Mouse (Mus musculus) layer of hippocampus, adult 8-10 months (tissue): ENCODE measurements around the gene Ankrd33b. TPM values are rescaled to one million over a fixed set of nuclear protein-coding genes. Genes with fewer than 3 reads are reported as not detected.

Experiments
- DNase-seq, 2 experiments: peaks; one replicate each; pipeline ENCODE4 v3.0.0; 2022; ENCODE audit warnings: low spot score in 2 of 2
- total RNA-seq, 4 experiments: library from RNA; stranded (reverse); gene quantifications; 2 replicates each; pipeline ENCODE4 v1.2.4; 2022

Ankrd33b gene
- total RNA-seq, 4 experiments from 2014 or later, result 60.2 to 64.2 (median 61.8) TPM

DNA sequence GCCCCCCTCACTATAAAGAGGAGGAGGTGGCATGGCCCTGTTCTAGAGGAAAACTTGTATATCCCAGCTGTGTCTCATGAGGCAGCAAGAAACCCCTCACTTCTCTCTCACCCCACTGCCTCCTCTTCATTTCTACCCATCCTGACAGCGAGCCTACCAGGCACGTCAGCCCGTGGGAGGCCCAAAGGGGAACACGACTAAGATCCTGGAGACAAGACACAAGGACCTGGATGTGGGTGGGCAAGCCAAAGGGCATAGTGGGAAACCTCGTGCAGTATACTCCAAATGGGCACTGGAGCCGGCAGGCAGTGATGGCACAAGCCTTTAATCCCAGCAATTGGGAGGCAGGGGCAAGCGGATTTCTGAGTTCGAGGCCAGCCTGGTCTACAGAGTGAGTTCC is 1.0 kb upstream of the Ankrd33b start:
- DNase-seq, result no peak

DNA sequence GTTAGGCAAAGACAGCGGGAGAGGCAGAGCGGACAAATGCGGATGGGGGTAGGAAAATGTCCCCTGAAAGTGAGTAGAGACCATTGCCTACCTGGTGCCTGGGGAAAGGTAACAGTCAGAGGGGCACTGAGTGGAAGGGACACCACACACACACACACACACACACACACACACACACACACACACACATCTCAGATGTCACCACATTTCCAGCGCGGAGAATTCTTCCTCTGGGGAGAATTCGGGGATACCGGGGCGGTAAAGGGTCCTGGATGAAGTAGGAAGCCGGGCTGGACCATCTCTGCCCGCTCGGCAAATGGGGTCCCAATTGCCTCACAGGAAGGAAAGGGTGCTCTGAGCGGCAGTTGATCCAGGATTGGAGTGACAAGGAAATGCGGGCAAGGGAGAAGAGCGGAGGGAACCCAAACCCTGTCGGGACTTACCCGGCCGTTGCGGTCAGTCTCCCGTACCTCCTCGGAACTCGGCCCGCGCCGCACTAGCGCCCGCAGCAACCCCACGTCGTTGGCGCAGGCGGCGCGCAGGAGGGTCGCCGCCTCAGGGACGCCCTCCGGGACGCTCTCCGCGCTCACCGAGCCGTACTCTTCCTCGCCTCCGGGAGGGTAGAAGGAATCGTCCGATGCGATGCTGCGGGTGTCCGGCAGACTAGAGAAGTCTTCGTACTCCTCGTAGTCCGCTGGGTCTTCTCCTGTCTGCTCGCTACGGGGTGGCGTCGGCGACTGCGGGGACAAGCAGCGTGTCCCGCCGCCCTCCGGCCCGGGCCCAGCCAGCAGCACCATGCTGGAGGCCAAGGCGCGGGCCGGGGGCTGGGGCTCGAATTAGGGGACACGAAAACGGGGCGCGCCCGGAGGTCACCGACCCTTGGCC is 688 bp downstream of the Ankrd33b start:
- DNase-seq, result no peak

DNA sequence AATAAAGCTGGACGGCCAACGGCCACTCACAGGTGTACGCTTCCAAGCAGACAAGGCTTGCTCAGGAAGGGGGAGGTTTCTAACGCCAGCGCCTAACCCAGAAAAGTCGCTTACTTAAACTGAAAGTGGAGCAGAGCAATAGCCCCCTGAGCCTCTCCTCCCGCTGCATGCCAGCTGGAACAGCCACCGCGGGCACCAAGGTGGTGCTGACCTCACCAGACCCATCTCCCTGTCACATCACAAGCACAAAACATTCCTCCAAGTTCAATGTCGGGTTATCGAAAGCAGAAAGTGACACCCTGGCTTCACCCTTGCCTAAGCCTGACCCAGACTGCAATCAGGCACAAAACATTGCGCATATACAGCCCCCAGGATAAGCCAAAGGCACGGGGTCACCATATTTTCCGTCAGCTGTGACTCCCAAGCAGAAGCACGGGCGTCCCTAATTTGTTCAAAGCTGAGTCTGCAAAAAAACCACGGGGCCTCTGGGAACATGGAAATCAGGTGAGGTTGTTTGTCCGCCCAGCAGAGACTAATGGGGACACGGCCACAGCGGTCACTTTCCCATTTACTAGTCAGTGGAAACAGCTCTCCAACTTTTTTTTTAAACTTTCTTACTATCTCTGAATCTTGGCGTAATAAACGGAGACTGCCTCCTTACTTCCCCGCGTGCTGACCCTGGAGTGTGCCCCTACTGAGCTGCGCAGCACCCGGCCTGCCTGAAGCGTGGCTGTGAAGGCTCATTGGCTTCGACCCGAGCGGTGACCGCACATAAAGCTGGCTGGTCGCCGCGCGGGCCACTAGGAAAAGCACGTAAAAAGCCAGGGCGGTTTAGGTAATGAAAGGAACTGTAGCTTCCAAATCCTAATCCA is 1.6 kb downstream of the Ankrd33b start:
- no peak for DNase-seq

- DNase-seq, result no peak
Measured at GRCm38 (mm10) chr15:31365041-31365719, 2.3 kb downstream of the Ankrd33b start.

DNA sequence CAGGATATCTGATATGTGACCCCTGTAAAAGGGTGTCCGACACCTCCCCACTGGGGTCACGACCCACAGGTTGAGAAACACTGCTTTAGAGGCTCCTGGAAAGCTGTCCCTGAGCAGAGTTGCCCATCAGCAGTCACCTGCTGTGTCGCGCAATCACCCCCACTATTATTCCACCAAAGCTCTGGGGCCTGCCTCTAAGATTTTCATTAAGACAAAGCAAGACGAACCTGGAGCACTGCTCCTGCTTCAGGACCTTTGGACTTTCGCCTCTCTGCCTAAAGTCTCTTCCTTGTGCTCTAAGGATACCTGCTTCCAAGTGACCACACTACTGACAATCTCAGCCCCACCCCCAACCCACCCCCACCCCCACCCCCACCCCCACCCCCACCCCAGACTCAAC is 3.1 kb downstream of the Ankrd33b start:
- no peak for DNase-seq

DNA sequence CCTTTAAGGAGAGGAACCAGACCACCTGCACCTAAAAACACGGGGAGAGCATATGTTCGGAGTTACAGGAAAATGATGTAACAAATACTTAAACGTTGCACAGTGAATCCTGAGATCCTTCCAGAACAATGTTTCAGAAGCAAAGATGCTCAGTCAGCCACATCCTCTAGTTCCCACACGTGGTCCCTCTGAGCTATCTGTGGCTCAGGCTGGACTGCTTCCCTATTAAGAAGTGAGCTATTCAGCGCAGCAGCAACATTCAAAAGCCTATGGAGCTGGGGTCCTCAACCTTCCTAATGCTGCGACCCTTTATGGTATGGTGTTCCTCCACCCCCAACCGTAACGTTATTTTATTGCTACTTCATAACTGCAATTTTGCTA is 3.6 kb downstream of the Ankrd33b start:
- DNase-seq, result no peak

- DNase-seq, result no peak
Measured at GRCm38 (mm10) chr15:31363241-31363980, 4.1 kb downstream of the Ankrd33b start.

DNA sequence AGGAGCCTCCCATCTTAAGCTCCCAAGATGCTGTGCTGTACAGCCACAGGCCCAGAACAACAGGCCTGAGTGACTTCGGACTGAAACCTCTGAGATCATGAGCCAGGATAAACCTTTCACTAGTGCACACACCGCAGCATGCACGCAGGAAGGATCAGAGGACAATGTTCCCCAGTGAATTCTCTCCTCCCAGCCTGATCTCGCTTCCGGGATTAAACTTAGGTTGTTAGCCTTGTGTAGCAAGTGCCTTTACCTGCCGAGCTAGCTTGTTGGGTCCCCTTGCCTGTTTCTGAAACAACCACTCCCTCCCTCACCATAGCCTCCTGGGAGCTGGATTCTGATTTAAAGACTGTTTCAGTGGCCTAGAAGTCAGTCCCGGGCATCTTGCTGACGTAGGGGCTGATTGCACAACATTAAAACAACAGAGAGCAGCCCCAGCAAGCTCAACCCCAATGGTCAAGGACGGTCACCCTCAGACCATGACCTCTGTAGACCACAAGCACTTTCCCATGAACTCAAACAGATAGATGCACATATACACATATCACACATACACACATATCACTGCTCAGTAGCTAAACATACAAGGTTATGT is 6.2 kb downstream of the Ankrd33b start:
- DNase-seq, result no peak

DNA sequence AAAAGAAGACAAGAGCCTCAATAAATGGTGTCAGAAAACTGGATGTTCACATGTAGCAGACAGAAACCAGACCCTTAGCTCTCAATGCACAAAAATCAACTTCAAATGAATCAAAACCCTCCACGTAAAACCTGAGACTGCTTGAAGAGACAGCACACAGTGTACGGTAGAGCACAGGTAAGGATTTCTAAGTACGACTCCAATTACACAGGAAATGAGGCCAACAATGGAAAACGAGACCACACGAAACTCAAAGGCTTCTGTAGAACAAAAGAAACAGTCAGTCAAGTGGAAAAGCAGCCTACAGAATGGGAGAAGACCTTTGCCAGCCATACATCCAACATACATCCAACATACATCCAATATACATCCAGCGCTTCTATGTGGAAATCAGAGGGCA is 6.9 kb downstream of the Ankrd33b start:
- DNase-seq, result no peak

- DNase-seq, result no peak
Measured at GRCm38 (mm10) chr15:31359805-31360204, 7.7 kb downstream of the Ankrd33b start.

GRCm38 (mm10) chr15:31352494-31353279 is 14.8 kb downstream of the Ankrd33b start:
- DNase-seq, result no peak

GRCm38 (mm10) chr15:31349810-31350341 is 17.6 kb downstream of the Ankrd33b start:
- DNase-seq, result no peak

DNA sequence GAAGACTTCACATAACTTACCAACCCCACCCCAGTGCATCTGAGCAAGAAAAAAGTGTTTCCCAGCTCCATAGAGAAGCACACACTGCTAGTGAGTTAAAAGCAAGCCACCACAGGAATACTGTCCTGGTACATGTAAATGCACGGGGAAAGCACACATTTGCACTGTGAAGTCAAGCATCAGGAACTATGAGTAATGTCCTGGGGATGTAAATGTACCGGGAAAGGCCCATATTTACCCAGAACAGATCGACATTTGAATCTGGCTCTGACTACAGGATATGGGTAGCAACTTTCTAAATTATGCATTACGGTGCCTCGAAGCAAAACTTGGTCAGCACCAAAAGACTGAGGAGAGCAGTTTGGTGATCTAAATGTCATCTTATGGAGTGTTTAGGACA is 18.5 kb downstream of the Ankrd33b start:
- no peak for DNase-seq

GRCm38 (mm10) chr15:31348241-31348640 is 19.3 kb downstream of the Ankrd33b start:
- DNase-seq, result no peak

DNA sequence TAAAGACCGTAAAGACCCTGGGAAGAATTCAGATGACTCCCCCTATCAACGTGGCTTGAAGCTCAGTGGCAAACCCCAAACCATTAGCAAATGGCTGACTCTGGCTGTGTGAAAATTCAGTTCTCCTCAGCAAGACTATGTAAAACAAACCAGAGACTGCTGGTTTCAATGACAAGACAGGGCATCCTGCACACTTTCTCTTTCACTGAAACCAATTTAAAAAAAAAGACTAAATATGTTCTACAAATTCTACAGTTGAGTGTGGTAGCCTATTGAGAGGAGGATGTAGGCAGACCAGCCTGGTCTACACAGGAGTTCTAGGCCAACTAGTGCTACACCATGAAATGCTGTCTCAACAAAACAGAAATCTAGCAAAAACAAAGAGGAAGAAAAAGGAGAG is 21.0 kb downstream of the Ankrd33b start:
- DNase-seq, result no peak

DNA sequence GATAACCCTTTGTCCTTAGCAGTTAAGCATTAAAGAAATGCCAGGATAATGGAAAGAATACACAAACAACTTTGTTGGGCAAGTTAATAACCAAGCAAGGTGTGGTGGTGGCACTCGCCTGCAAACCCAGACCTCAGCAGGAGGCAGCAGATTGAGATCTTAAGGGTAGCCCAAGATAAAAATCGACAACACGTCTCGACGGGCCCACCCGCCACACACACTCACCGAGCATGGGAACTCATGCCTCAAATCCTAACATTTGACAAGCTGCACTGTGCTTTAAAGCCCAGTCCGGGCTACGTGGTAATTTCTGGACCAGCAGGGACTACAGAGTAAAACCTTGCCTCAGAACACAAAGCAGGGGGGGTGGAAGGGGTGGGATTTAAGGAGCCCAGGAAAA is 22.2 kb downstream of the Ankrd33b start:
- DNase-seq, result no peak

DNA sequence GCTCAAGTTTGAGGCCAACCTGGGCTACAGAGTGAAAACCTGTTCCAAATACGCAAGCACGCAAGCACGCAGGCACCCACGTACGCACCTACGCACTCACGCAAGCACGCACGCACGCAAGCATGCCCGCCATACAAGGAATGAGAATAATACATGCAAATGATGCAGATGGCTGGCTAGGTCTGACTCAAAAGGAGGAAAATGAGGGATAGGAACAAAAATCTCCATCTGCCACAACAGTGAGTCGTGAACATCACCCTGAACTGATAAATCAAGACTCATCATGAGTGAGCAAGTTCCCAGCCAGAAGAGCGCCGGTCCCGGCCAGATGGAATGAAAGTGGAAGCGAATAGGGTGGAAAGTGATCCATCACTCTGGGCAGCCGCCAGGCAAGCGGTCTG is 22.7 kb downstream of the Ankrd33b start:
- peak; percentile 75 to 86 for DNase-seq

DNA sequence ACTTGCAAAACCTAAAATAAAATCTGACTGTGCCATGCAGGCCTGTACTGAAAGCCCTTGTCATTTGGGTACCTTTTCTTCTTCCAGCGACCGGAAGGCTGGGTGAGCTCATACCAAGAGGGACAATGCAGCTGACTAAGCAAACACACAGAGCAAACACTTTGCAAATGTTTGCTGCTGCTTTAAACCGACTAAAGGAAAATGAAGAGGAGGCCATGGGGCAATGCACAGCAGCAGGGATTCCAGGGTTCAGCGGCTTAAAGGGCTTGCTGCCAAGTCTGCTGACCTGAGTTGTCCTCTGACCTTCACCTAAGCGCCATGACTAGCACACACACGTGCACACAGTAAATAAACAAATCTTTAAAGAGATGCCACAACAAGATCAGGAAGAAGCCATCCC is 23.9 kb downstream of the Ankrd33b start:
- DNase-seq, result no peak

GRCm38 (mm10) chr15:31342496-31342901 is 25.0 kb downstream of the Ankrd33b start:
- no peak for DNase-seq

DNA sequence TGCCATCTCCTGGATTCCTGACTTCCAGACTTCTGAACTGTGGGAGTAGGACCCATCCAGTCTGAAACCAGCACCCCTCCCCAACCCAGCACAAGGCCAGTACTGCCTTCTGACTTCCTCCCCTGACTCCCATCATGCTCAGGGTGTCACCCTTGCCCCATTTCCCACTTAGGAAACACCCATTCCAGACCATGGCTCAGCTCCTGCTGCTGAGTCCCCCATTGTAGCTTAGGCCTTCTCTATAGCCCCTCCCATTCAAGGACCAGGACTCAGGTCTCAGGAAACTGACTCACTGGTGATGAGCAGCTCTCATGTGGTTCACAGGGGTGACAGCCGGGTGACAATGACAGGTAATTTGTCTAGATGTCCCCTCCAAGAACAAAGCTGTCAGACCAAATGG is 25.5 kb downstream of the Ankrd33b start:
- no peak for DNase-seq
